Mouse (Mus musculus) midbrain, embryonic 13.5 days (tissue): ENCODE results near the gene Lpar3. TPM values are rescaled to one million over a fixed set of nuclear protein-coding genes. Genes with fewer than 3 reads are reported as not detected.

ENCODE experiments used
- ATAC-seq: fragments of 200-750 bp; cut with Nextera tagmentation; 2 replicates; pipeline ENCODE4 v1.8.0; 2017; ENCODE audit warnings: mild to moderate bottlenecking, moderate TSS enrichment, moderate library complexity
- H3K27ac ChIP-seq: fragments of 300-500 bp; sonication (generic); 2 replicates; pipeline ENCODE4 v1.5.1; 2015; ENCODE audit warnings: inconsistent platforms, mild to moderate bottlenecking, moderate library complexity
- H3K27me3 ChIP-seq: fragments of 300-500 bp; sonication (generic); 2 replicates; pipeline ENCODE4 v1.6.1; 2015; ENCODE audit warnings: mild to moderate bottlenecking, inconsistent platforms
- H3K36me3 ChIP-seq: fragments of 300-500 bp; sonication (generic); 2 replicates; pipeline ENCODE4 v1.6.1; 2015; ENCODE audit warnings: mild to moderate bottlenecking, inconsistent platforms
- H3K4me1 ChIP-seq: fragments of 300-500 bp; sonication (generic); replicated peaks from 2 replicates; pipeline ENCODE4 v1.6.1; 2015; ENCODE audit warnings: inconsistent platforms
- H3K4me2 ChIP-seq: fragments of 300-500 bp; sonication (generic); replicated peaks from 2 replicates; pipeline ENCODE4 v1.6.1; 2015; ENCODE audit warnings: moderate library complexity, mild to moderate bottlenecking, inconsistent platforms
- H3K4me3 ChIP-seq: fragments of 300-500 bp; sonication (generic); replicated peaks from 2 replicates; pipeline ENCODE4 v1.5.1; 2015; ENCODE audit warnings: mild to moderate bottlenecking, inconsistent platforms
- H3K9ac ChIP-seq: fragments of 300-500 bp; sonication (generic); replicated peaks from 2 replicates; pipeline ENCODE4 v1.6.1; 2015; ENCODE audit warnings: mild to moderate bottlenecking, inconsistent platforms
- H3K9me3 ChIP-seq: fragments of 300-500 bp; sonication (generic); 2 replicates; pipeline ENCODE4 v1.6.1; 2016; ENCODE audit warnings: mild to moderate bottlenecking, inconsistent platforms
- WGBS: fragments of 180-500 bp; shearing (Covaris S2); methylation state at CpG from one replicate; pipeline ENCODE4 v1.1.7; 2015; 5-methylcytosine and 5-hydroxymethylcytosine counted together
- polyA plus RNA-seq: library from polyadenylated mRNA; unstranded; fragments of >200 nt; fragmentation: Nextera tagmentation; extraction: Ambion mirVana; gene quantifications from 2 replicates; pipeline ENCODE4 v1.2.1, GENCODE M21; 2015

Gene Lpar3
- 0.13 and 0.35 TPM in 2 replicates for polyA plus RNA-seq

GRCm38 (mm10) chr3:146220776-146221486 is at the start of gene Lpar3:
Gene Lpar3 (plus strand): TSS chr3:146220963.
- peaks cover 11% of the 10 kb centered on the region for H3K4me1 ChIP-seq
- peak; percentile 89 for ATAC-seq
- H3K4me3 ChIP-seq: peak within 1 kb of the TSS; percentile 48
- peak within 1 kb of the TSS; percentile 55 for H3K9ac ChIP-seq
- no peaks in the 10 kb centered on the region for H3K9me3 ChIP-seq
- under 1% methylated on average over 72 of the region's 73 CpGs for WGBS
- no peaks in the 10 kb centered on the region for H3K36me3 ChIP-seq
- H3K27ac ChIP-seq: no peak within 1 kb of the TSS
- H3K4me2 ChIP-seq: peak within 1 kb of the TSS; percentile 83
- peaks cover 55% of the 10 kb centered on the region for H3K27me3 ChIP-seq

GRCm38 (mm10) chr3:146173030-146173429 is 47.7 kb upstream of the Lpar3 start:
- Histone ChIP-seq H3K9me3 (no peaks in the 10 kb centered on the region), H3K27me3 (no peaks in the 10 kb centered on the region), H3K36me3 (no peaks in the 10 kb centered on the region), H3K27ac (no peak overlapping the region), H3K9ac (no peak overlapping the region), H3K4me2 (no peak overlapping the region), H3K4me1 (no peaks in the 10 kb centered on the region), H3K4me3 (no peak overlapping the region)
- no peak for ATAC-seq
- 75% methylated on average over 5 of the region's 5 CpGs for WGBS

DNA sequence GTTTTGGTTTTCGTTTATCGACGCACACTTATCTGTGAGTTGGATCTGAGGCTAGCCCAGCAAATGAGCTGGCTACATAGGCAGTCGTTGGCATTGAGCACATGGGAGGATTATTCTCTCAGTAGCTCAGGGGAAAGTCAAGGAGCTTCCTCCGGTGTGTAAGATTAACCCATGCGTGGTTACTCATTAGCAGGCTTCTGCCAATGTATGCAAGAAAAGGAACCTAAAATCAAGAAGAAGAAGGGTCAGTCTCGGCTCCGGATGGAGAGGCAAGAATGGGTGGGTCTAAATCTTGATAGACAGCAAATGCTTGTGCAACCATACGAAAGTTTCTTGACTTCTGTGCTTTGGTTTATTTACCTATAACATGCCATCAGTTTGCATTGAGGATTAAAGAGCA is 46.5 kb upstream of the Lpar3 start:
- WGBS: 91% methylated on average over 9 of the region's 9 CpGs
- H3K4me1 ChIP-seq: no peaks in the 10 kb centered on the region
- no peak overlapping the region for H3K4me2 ChIP-seq
- H3K9me3 ChIP-seq: no peaks in the 10 kb centered on the region
- no peak overlapping the region for H3K27ac ChIP-seq
- no peaks in the 10 kb centered on the region for H3K36me3 ChIP-seq
- no peak overlapping the region for H3K4me3 ChIP-seq
- no peaks in the 10 kb centered on the region for H3K27me3 ChIP-seq
- ATAC-seq: no peak
- H3K9ac ChIP-seq: no peak overlapping the region

DNA sequence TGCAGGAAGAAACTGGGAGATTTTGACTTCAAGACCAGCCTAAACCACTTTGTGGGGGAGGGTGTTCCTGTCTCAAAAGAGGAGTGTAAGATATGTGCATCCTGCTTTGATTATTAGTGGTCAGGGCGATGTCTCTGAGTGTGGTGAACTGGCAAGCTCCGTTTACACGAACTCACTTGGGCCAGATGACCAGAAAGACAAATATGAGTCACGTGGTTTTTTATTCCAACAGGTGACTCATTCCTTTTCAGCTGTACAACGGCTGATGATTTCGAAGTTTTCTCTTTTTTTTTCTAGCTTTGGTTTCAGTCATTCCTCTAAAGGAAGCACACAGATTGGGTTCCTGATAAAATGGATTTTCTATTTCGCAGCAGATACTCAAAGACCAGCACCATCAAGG is 43.5 kb upstream of the Lpar3 start:
- H3K4me3 ChIP-seq: no peak overlapping the region
- H3K27ac ChIP-seq: no peak overlapping the region
- no peak for ATAC-seq
- no peak overlapping the region for H3K9ac ChIP-seq
- H3K4me1 ChIP-seq: 0 out of 2 replicates have a peak, but pooled peaks cover 2% of the 10 kb centered on the region
- no peaks in the 10 kb centered on the region for H3K27me3 ChIP-seq
- whole genome bisulfite sequencing: 86% methylated on average over 7 of the region's 7 CpGs
- no peaks in the 10 kb centered on the region for H3K9me3 ChIP-seq
- no peak overlapping the region for H3K4me2 ChIP-seq
- no peaks in the 10 kb centered on the region for H3K36me3 ChIP-seq

- WGBS: 5% methylated on average over 16 of the region's 16 CpGs
- Histone ChIP-seq H3K4me1 (0 out of 2 replicates have a peak, but pooled peaks cover 2% of the 10 kb centered on the region), H3K36me3 (no peaks in the 10 kb centered on the region), H3K9me3 (no peaks in the 10 kb centered on the region), H3K4me3 (peak overlapping the region; percentile 31), H3K27ac (no peak overlapping the region), H3K4me2 (peak overlapping the region; percentile 55), H3K9ac (no peak overlapping the region; the same call in 1 of the 2 replicates), H3K27me3 (no peaks in the 10 kb centered on the region)
- peak; percentile 89 for ATAC-seq
Observed at GRCm38 (mm10) chr3:146177748-146178582, 42.8 kb upstream of the Lpar3 start.

DNA sequence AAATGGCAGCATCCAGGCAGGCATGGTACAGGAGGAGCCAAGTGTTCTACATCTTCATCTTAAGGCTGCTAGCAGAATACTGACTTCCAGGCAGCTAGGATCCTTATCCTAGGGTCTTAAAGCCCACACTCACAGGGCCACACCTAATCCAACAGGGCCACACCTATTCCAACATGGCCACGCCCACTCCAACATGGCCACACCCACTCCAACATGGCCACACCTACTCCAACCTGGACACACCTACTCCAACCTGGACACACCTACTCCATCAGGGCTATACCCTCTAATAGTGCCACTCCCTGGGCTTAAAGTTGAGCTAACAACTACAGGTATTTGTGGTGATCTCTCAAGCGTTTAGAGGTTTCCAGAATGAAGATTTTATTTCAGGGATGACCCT is 40.4 kb upstream of the Lpar3 start:
- Histone ChIP-seq H3K9me3 (no peaks in the 10 kb centered on the region), H3K4me3 (no peak overlapping the region), H3K27me3 (peaks cover 8% of the 10 kb centered on the region; the same call in 1 of the 2 replicates), H3K9ac (no peak overlapping the region), H3K36me3 (no peaks in the 10 kb centered on the region), H3K4me2 (no peak overlapping the region), H3K4me1 (peaks cover 5% of the 10 kb centered on the region), H3K27ac (no peak overlapping the region)
- 41% methylated on average over 2 of the region's 2 CpGs for WGBS
- no peak for ATAC-seq

- Histone ChIP-seq H3K4me1 (peaks cover 9% of the 10 kb centered on the region), H3K27me3 (peaks cover 8% of the 10 kb centered on the region; the same call in 1 of the 2 replicates)
- WGBS: 37% methylated on average over 3 of the region's 3 CpGs
Observed at GRCm38 (mm10) chr3:146180986-146181385, 39.8 kb upstream of the Lpar3 start.

GRCm38 (mm10) chr3:146184992-146185657 is 35.6 kb upstream of the Lpar3 start:
- Histone ChIP-seq H3K4me1 (peaks cover 6% of the 10 kb centered on the region), H3K9ac (no peak overlapping the region; the same call in 1 of the 2 replicates), H3K4me2 (peak overlapping the region; percentile 15; the same call in 1 of the 2 replicates), H3K36me3 (no peaks in the 10 kb centered on the region), H3K27me3 (peaks cover 10% of the 10 kb centered on the region; the same call in 1 of the 2 replicates), H3K9me3 (no peaks in the 10 kb centered on the region), H3K27ac (peak overlapping the region; percentile 30; the same call in 1 of the 2 replicates), H3K4me3 (no peak overlapping the region)
- WGBS: 18% methylated on average over 13 of the region's 13 CpGs
- peak; percentile 89 for ATAC-seq

More at GRCm38 (mm10) chr3:146180986-146181385, 39.8 kb upstream of the Lpar3 start:
- Histone ChIP-seq H3K27ac (no peak overlapping the region), H3K4me3 (no peak overlapping the region), H3K9ac (no peak overlapping the region), H3K9me3 (no peaks in the 10 kb centered on the region), H3K4me2 (no peak overlapping the region), H3K36me3 (no peaks in the 10 kb centered on the region)
- no peak for ATAC-seq

GRCm38 (mm10) chr3:146186033-146186432 is 34.7 kb upstream of the Lpar3 start:
- H3K4me1 ChIP-seq: peaks cover 6% of the 10 kb centered on the region
- 79% methylated on average over 10 of the region's 10 CpGs for WGBS
- H3K9me3 ChIP-seq: no peaks in the 10 kb centered on the region
- ATAC-seq: no peak
- no peak overlapping the region for H3K27ac ChIP-seq
- H3K27me3 ChIP-seq: peaks cover 10% of the 10 kb centered on the region; the same call in 1 of the 2 replicates
- H3K4me3 ChIP-seq: no peak overlapping the region
- no peak overlapping the region for H3K9ac ChIP-seq
- H3K4me2 ChIP-seq: no peak overlapping the region
- H3K36me3 ChIP-seq: no peaks in the 10 kb centered on the region

DNA sequence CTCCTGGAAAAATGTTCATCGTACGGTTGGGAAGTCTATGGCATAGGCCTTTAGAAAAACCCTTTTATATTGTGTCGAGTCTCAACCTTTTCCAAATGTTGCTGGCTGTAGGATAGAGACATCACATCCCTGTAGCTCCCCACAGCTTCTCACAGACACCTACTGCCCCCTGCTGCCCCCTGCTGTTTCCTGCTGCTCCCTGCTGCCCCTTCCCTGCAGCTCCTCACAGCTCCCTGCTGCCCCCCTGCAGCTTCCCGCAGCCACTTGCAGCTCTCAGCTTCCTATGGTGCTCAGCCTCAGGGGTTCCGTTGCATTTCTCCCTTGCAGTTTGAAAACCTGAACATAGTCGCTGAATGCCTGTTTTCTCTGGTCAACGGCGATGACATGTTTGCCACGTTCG is 30.8 kb upstream of the Lpar3 start:
- Histone ChIP-seq H3K36me3 (no peaks in the 10 kb centered on the region), H3K4me1 (peaks cover 6% of the 10 kb centered on the region), H3K4me3 (no peak overlapping the region), H3K27ac (no peak overlapping the region), H3K9me3 (no peaks in the 10 kb centered on the region), H3K4me2 (no peak overlapping the region), H3K27me3 (peaks cover 2% of the 10 kb centered on the region; the same call in 1 of the 2 replicates), H3K9ac (no peak overlapping the region)
- WGBS: 64% methylated on average over 10 of the region's 10 CpGs
- no peak for ATAC-seq

- no peak overlapping the region for H3K27ac ChIP-seq
- H3K9me3 ChIP-seq: no peaks in the 10 kb centered on the region
- no peak for ATAC-seq
- H3K4me1 ChIP-seq: no peaks in the 10 kb centered on the region
- H3K9ac ChIP-seq: no peak overlapping the region
- no peak overlapping the region for H3K4me3 ChIP-seq
- 83% methylated on average over 1 of the region's 1 CpGs for WGBS
- no peaks in the 10 kb centered on the region; the same call in 1 of the 2 replicates for H3K27me3 ChIP-seq
- no peak overlapping the region for H3K4me2 ChIP-seq
- no peaks in the 10 kb centered on the region for H3K36me3 ChIP-seq
Observed at GRCm38 (mm10) chr3:146192507-146192906, 28.3 kb upstream of the Lpar3 start.
